Mouse (Mus musculus): ENCODE measurements around the gene Mnt. TPM values are rescaled to one million over a fixed set of nuclear protein-coding genes. Genes with fewer than 3 reads are reported as not detected.
"Not testable (repeated sequence)": the region's sequence is repeated elsewhere in the genome, so short reads cannot be mapped to it uniquely, and the experiment has no call there.

Mnt gene
- polyA plus RNA-seq (2015; fragmentation: Nextera tagmentation; extraction: Ambion mirVana) = 8.6 and 9.2 TPM in 2 replicates

DNA sequence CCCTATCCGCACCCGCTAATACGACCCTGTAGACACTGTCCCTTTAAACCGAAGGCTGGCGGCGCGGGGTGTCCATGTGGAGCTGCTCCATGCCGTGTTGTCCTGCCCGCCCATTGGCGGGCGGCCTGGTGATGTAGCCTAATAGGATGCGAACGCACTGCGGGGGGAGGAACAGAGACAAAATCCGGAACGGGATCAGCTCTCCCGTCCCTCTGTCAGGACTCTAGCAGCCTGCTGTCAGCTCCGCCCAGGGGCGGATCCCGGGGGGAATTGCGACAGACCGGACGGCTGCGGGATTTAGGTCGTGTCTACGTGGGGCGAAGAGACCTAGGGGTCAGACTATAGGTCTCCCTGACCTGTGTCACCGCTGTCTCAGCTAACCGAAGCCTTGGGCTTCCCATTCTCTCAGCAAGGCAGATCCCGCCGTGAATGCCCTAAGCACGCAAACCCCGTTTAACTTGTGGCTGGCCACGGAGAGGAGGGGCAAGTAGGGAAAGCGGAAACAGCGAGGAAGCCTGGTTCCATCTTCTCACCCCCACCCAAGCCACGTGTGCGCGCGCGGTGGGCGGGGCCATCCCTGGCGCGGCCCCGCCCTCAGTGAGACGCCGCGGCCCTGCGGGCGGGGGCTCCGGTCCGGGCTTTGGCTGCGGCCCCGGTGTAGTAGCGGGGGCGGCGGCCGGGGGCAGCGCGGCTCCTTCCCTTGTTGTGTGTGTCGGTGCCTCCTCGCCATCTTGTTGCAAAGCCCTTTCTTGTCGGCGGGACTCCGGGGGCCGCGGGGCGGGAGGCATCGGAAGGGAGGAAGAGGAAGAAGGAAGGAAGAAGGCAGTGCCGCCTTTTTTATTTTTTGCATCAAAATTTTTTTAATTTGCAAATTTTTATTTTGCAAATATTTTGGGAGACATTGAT, at the start of gene Mnt:
Mnt (plus strand) TSS at position 665 of the 906 bp plus-strand sequence.
- WGBS = under 1% methylated on average over 69 of the region's 70 CpGs
- H3K9ac ChIP-seq (replicated peaks; ENCODE audit: low read depth, low read length) = peak within 1 kb of the TSS; percentile 72
- no peaks in the 10 kb centered on the region for H3K36me3 ChIP-seq (ENCODE audit: control insufficient read depth, insufficient read depth)
- peak within 1 kb of the TSS; percentile 89 for H3K27ac ChIP-seq (ENCODE audit: low read length)
- peaks cover 21% of the 10 kb centered on the region for H3K4me1 ChIP-seq (replicated peaks; ENCODE audit: control insufficient read depth, insufficient read depth, low read length)
- peak; percentile 89 for ATAC-seq
- no peaks in the 10 kb centered on the region for H3K27me3 ChIP-seq (replicated peaks; ENCODE audit: control insufficient read depth, insufficient read depth, low read length)
- H3K9me3 ChIP-seq (ENCODE audit: control insufficient read depth, low read length) = no peaks in the 10 kb centered on the region
- H3K4me3 ChIP-seq (replicated peaks; ENCODE audit: low read length) = peak within 1 kb of the TSS; percentile 84
- H3K4me2 ChIP-seq (ENCODE audit: low read length) = peak within 1 kb of the TSS; percentile 91

DNA sequence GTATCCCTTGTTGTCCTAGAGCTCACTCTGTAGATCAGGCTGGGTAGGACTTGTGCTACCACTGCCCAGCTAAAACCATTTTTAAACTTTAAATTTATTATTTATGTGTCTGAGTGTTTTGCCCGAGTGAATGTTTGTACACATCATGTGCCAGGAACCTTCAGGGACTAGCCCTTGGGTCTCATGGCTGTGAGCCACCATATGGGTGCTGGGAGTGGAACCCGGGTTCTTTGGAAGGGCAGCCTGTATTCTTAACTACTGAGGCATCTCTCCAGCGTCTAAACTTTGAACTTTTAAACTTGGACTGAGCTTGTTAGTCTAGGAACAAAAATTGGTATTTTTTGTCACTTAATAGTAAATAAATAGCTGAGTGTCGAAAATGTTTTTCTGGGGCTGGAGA, 37.8 kb upstream of the Mnt start:
- no peak overlapping the region for H3K27ac ChIP-seq (ENCODE audit: low read length)
- no peak overlapping the region for H3K9ac ChIP-seq (replicated peaks; ENCODE audit: low read depth, low read length)
- no peaks in the 10 kb centered on the region for H3K4me1 ChIP-seq (replicated peaks; ENCODE audit: control insufficient read depth, insufficient read depth, low read length)
- H3K36me3 ChIP-seq (ENCODE audit: control insufficient read depth, insufficient read depth) = peaks cover 40% of the 10 kb centered on the region
- WGBS = 95% methylated on average over 4 of the region's 4 CpGs
- no peaks in the 10 kb centered on the region for H3K9me3 ChIP-seq (ENCODE audit: control insufficient read depth, low read length)
- no peak overlapping the region for H3K4me3 ChIP-seq (replicated peaks; ENCODE audit: low read length)
- H3K4me2 ChIP-seq (ENCODE audit: low read length) = no peak overlapping the region
- no peaks in the 10 kb centered on the region for H3K27me3 ChIP-seq (replicated peaks; ENCODE audit: control insufficient read depth, insufficient read depth, low read length)
- no peak for ATAC-seq

DNA sequence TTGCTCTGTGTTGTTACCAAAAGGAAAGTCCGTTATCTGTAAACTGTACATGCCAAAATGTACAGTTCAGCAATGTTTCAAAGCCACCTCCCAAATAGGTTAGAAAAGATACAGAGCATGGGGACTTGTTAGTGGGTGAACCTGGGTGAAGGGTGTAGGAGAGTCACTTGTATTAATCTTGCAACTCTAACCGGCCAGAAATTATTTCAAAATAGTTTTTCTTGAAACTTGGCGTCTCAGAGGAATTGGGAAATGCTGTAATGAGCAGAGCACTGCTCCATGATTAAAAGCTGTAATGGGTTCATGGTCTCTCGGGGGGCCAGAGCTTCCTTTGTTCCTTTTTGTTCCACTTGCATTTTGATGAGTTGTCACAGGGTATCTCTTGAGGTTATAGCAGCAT, 30.1 kb upstream of the Mnt start:
- Histone ChIP-seq H3K4me2 (ENCODE audit: low read length) (no peak overlapping the region), H3K27me3 (replicated peaks; ENCODE audit: control insufficient read depth, insufficient read depth, low read length) (no peaks in the 10 kb centered on the region), H3K9me3 (ENCODE audit: control insufficient read depth, low read length) (no peaks in the 10 kb centered on the region), H3K27ac (ENCODE audit: low read length) (no peak overlapping the region), H3K4me3 (replicated peaks; ENCODE audit: low read length) (no peak overlapping the region), H3K9ac (replicated peaks; ENCODE audit: low read depth, low read length) (no peak overlapping the region), H3K36me3 (ENCODE audit: control insufficient read depth, insufficient read depth) (peaks cover 18% of the 10 kb centered on the region), H3K4me1 (replicated peaks; ENCODE audit: control insufficient read depth, insufficient read depth, low read length) (no peaks in the 10 kb centered on the region)
- 69% methylated on average over 4 of the region's 4 CpGs for WGBS
- ATAC-seq = no peak

DNA sequence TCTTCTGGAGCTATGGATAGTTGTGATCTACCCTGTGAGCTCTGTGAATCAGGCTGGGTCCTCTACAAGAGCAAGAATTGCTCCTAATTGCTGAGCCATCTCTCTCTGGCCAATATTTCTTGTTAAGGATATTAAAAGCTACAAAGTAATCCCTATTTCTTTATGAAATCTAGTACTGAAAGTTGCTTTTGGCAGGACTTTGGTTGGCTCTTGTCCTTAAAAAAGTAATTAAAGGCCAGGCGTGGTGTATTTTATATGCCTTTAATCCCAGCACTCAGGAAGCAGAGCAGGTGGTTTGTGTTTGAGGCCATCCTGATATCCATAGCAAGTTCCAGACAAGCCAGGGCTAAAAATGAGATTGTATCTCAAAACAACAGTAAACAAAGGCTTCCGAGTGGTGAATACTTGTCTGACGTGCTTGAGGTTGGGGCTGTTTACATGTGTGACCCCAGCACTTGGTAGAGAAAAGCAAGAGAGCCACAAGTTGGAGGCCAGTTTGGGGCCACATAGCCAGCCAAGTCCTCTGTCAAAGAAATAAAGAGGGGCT, 26.6 kb upstream of the Mnt start:
- Histone ChIP-seq H3K27ac (ENCODE audit: low read length) (no peak overlapping the region), H3K4me3 (replicated peaks; ENCODE audit: low read length) (no peak overlapping the region), H3K36me3 (ENCODE audit: control insufficient read depth, insufficient read depth) (peaks cover 9% of the 10 kb centered on the region), H3K4me2 (ENCODE audit: low read length) (no peak overlapping the region), H3K9ac (replicated peaks; ENCODE audit: low read depth, low read length) (no peak overlapping the region), H3K27me3 (replicated peaks; ENCODE audit: control insufficient read depth, insufficient read depth, low read length) (no peaks in the 10 kb centered on the region), H3K9me3 (ENCODE audit: control insufficient read depth, low read length) (no peaks in the 10 kb centered on the region), H3K4me1 (replicated peaks; ENCODE audit: control insufficient read depth, insufficient read depth, low read length) (no peaks in the 10 kb centered on the region)
- ATAC-seq = no peak
- 95% methylated on average over 3 of the region's 3 CpGs for WGBS

DNA sequence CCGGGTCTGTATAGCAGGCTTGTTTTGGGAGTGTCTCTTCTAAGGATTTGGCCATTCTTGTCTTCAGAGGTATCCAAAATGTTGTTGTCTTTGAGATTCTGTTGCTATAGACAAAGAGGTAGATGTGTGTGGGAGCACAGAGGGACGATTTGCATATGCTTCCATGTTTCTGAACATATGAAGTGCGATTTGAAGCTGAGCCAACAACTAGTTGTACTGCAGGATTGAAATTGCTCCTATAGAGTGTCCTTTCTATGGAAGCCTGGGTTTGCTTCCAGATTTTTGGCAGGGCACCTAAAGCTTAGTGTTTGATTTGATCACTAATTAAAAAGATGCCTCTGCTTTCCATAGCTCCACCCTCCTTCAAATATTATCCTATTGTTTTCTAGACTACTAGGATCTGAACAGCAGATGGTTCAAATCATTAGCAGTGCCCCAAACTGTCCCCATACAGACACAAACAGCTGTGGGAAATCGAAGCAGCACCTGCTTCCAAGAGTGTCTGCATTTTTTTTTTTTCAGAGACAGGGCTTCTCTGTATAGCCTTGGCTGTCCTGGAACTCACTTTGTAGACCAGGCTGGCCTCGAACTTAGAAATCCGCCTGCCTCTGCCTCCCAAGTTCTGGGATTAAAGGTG, 23.4 kb upstream of the Mnt start:
- Histone ChIP-seq H3K9me3 (ENCODE audit: control insufficient read depth, low read length) (no peaks in the 10 kb centered on the region), H3K27ac (ENCODE audit: low read length) (no peak overlapping the region; the same call in 1 of the 2 replicates), H3K27me3 (replicated peaks; ENCODE audit: control insufficient read depth, insufficient read depth, low read length) (no peaks in the 10 kb centered on the region), H3K4me3 (replicated peaks; ENCODE audit: low read length) (no peak overlapping the region), H3K4me2 (ENCODE audit: low read length) (no peak overlapping the region), H3K36me3 (ENCODE audit: control insufficient read depth, insufficient read depth) (peaks cover 5% of the 10 kb centered on the region; the same call in 1 of the 2 replicates), H3K4me1 (replicated peaks; ENCODE audit: control insufficient read depth, insufficient read depth, low read length) (no peaks in the 10 kb centered on the region), H3K9ac (replicated peaks; ENCODE audit: low read depth, low read length) (no peak overlapping the region)
- ATAC-seq = no peak
- WGBS = 73% methylated on average over 6 of the region's 6 CpGs

DNA sequence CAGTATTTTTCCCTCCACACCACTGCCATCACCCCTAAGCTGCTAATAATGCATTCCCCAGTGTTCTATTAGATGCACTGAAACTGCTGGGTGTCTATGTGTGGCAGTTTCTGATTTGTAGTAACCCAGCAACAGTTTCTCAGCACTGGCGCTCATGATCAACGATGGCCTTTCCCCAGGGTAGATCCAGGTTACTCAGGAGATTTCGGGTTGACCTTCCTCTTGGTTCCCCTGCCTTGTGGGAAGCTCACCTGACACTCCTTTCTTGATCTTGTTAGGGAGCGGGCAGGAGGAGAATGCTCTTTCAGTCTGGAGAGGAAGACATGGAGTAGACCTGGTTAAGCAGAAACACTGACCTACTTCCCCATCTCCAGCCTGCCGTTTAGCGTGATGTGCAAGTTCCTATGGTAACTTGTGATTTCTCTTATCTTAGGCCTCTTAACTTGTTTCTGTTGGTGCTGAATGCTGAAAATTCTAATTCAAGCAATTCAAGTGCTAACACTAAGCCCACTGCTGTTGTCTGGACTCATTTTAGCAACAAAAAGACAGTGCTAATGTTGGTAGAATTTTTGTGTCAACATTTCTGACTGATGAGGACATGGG, 22.4 kb upstream of the Mnt start:
- H3K9me3 ChIP-seq (ENCODE audit: control insufficient read depth, low read length) = no peaks in the 10 kb centered on the region
- no peak overlapping the region for H3K27ac ChIP-seq (ENCODE audit: low read length)
- H3K36me3 ChIP-seq (ENCODE audit: control insufficient read depth, insufficient read depth) = peaks cover 5% of the 10 kb centered on the region; the same call in 1 of the 2 replicates
- H3K4me3 ChIP-seq (replicated peaks; ENCODE audit: low read length) = no peak overlapping the region
- H3K4me2 ChIP-seq (ENCODE audit: low read length) = no peak overlapping the region
- WGBS = 92% methylated on average over 6 of the region's 6 CpGs
- no peaks in the 10 kb centered on the region for H3K4me1 ChIP-seq (replicated peaks; ENCODE audit: control insufficient read depth, insufficient read depth, low read length)
- H3K9ac ChIP-seq (replicated peaks; ENCODE audit: low read depth, low read length) = no peak overlapping the region
- H3K27me3 ChIP-seq (replicated peaks; ENCODE audit: control insufficient read depth, insufficient read depth, low read length) = no peaks in the 10 kb centered on the region
- no peak for ATAC-seq

DNA sequence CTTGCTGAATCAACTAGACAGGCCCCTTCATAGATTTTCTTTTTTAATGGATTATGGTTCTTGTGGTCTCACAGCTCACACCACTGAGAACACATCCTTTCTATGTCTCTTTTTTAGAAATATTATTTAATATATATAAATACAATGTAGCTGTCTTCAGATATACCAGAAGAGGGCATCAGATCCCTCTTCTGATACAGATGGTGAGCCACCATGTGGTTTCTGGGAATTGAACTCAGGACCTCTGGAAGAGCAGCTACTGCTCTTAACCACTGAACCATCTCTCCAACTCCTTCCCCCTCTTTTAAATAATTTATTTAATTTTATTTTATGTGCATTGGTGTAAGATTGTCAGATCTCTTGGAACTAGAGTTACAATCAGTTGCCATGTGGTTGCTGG, 20.6 kb upstream of the Mnt start:
- H3K27ac ChIP-seq (ENCODE audit: low read length) = no peak overlapping the region
- H3K36me3 ChIP-seq (ENCODE audit: control insufficient read depth, insufficient read depth) = peaks cover 5% of the 10 kb centered on the region; the same call in 1 of the 2 replicates
- no peak for ATAC-seq
- no peaks in the 10 kb centered on the region for H3K27me3 ChIP-seq (replicated peaks; ENCODE audit: control insufficient read depth, insufficient read depth, low read length)
- no peak overlapping the region for H3K4me3 ChIP-seq (replicated peaks; ENCODE audit: low read length)
- no peak overlapping the region for H3K4me2 ChIP-seq (ENCODE audit: low read length)
- H3K4me1 ChIP-seq (replicated peaks; ENCODE audit: control insufficient read depth, insufficient read depth, low read length) = no peaks in the 10 kb centered on the region
- no peaks in the 10 kb centered on the region for H3K9me3 ChIP-seq (ENCODE audit: control insufficient read depth, low read length)
- no peak overlapping the region for H3K9ac ChIP-seq (replicated peaks; ENCODE audit: low read depth, low read length)

DNA sequence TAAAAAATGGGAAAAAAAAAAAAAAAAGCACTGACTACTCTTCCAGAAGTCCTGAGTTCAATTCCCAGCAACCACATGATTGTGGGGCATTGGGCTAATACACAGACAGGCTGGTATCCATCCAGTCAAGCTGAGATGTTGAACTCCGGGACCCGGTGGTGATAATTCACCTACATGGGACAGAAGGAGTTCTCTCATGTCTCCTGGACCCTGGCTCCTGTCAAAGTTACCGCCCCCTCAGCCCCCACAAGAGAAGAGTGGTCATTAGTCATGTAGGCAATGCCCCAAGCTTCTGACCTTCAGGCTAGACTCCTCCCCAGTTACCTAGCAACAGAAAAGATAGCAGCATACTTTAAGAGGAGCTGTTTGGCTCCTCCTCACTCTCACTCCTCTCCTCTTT, 19.7 kb upstream of the Mnt start:
- H3K9ac ChIP-seq (replicated peaks; ENCODE audit: low read depth, low read length); H3K27me3 ChIP-seq (replicated peaks; ENCODE audit: control insufficient read depth, insufficient read depth, low read length); H3K4me1 ChIP-seq (replicated peaks; ENCODE audit: control insufficient read depth, insufficient read depth, low read length); ATAC-seq; H3K4me2 ChIP-seq (ENCODE audit: low read length); H3K4me3 ChIP-seq (replicated peaks; ENCODE audit: low read length); H3K27ac ChIP-seq (ENCODE audit: low read length); H3K9me3 ChIP-seq (ENCODE audit: control insufficient read depth, low read length); H3K36me3 ChIP-seq (ENCODE audit: control insufficient read depth, insufficient read depth): not testable (repeated sequence)
- WGBS = 88% methylated on average over 3 of the region's 3 CpGs

DNA sequence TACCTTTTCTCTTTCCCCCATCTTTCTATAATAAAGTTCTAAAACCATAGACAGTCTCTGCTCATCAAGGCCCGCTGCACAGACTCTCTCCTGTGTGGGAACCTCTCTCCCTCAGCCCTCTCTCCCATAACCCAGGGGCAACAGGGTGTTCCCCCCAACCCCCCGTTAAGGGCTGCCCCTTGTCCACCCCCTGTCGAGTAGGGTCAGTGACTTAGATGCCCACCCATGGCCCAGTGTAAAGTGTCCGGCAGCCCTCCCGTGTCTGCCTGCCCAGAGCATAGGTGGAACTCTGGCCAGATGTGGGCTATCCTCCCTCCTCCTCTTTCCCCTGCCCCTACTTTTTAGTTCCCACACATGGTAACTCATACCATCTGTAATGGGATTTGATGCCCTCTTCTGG, 19.2 kb upstream of the Mnt start:
- no peak for ATAC-seq
- Histone ChIP-seq H3K27me3 (replicated peaks; ENCODE audit: control insufficient read depth, insufficient read depth, low read length) (no peaks in the 10 kb centered on the region), H3K4me2 (ENCODE audit: low read length) (no peak overlapping the region), H3K36me3 (ENCODE audit: control insufficient read depth, insufficient read depth) (peaks cover 3% of the 10 kb centered on the region; the same call in 1 of the 2 replicates), H3K9me3 (ENCODE audit: control insufficient read depth, low read length) (no peaks in the 10 kb centered on the region), H3K4me1 (replicated peaks; ENCODE audit: control insufficient read depth, insufficient read depth, low read length) (no peaks in the 10 kb centered on the region), H3K27ac (ENCODE audit: low read length) (no peak overlapping the region), H3K9ac (replicated peaks; ENCODE audit: low read depth, low read length) (no peak overlapping the region), H3K4me3 (replicated peaks; ENCODE audit: low read length) (no peak overlapping the region)
- 90% methylated on average over 5 of the region's 5 CpGs for WGBS
